Mouse (Mus musculus) liver, embryonic 11.5 days (tissue): ENCODE results near the gene Myog. TPM values are rescaled to one million over a fixed set of nuclear protein-coding genes. Genes with fewer than 3 reads are reported as not detected.

Experiments
- ATAC-seq: fragments of 200-750 bp; cut with Nextera tagmentation; replicated peaks from 2 replicates; pipeline ENCODE4 v1.8.0; 2017; ENCODE audit warnings: moderate number of reproducible peaks, mild to moderate bottlenecking, moderate TSS enrichment, moderate library complexity; ENCODE audit not compliant: low FRiP score
- DNase-seq: peaks from one replicate; pipeline ENCODE4 v3.0.0-alpha.2; 2017; ENCODE audit warnings: low spot score
- H3K27ac ChIP-seq: fragments of 300-500 bp; sonication (generic); 2 replicates; pipeline ENCODE4 v1.5.1; 2014; ENCODE audit warnings: mild to moderate bottlenecking, low read depth, low read length, control low read depth
- H3K27me3 ChIP-seq: fragments of 300-500 bp; sonication (generic); replicated peaks from 2 replicates; pipeline ENCODE4 v1.6.1; 2014; ENCODE audit warnings: low read length, mixed read lengths; ENCODE audit not compliant: control insufficient read depth, insufficient read depth
- H3K36me3 ChIP-seq: fragments of 300-500 bp; sonication (generic); 2 replicates; pipeline ENCODE4 v1.6.1; 2014; ENCODE audit warnings: mild to moderate bottlenecking, low read length, moderate library complexity, mixed read lengths; ENCODE audit not compliant: control insufficient read depth, insufficient read depth
- H3K4me1 ChIP-seq: fragments of 300-500 bp; sonication (generic); replicated peaks from 2 replicates; pipeline ENCODE4 v1.6.1; 2014; ENCODE audit warnings: low read length, mixed read lengths; ENCODE audit not compliant: control insufficient read depth, insufficient read depth
- H3K4me2 ChIP-seq: fragments of 300-500 bp; sonication (generic); 2 replicates; pipeline ENCODE4 v1.6.1; 2014; ENCODE audit warnings: mild to moderate bottlenecking, control low read depth, moderate library complexity
- H3K4me3 ChIP-seq: fragments of 300-500 bp; sonication (generic); 2 replicates; pipeline ENCODE4 v1.5.1; 2014; ENCODE audit warnings: low read depth, low read length, control low read depth
- H3K9ac ChIP-seq: fragments of 300-500 bp; sonication (generic); 2 replicates; pipeline ENCODE4 v1.6.1; 2014; ENCODE audit warnings: low read depth, low read length, control low read depth
- H3K9me3 ChIP-seq: fragments of 300-500 bp; sonication (generic); 2 replicates; pipeline ENCODE4 v1.6.1; 2016; ENCODE audit warnings: low read length, inconsistent platforms, mixed read lengths; ENCODE audit not compliant: control insufficient read depth
- WGBS: fragments of 180-500 bp; shearing (Covaris S2); extraction: QIAGEN DNeasy Blood & Tissue Kit; methylation state at CpG from one replicate; pipeline ENCODE4 v1.1.7; 2014; 5-methylcytosine and 5-hydroxymethylcytosine counted together
- polyA plus RNA-seq: library from polyadenylated mRNA; unstranded; fragments of >200 nt; fragmentation: Nextera tagmentation; extraction: Ambion mirVana; gene quantifications from 2 replicates; pipeline ENCODE4 v1.2.1, GENCODE M21; 2014

The Myog gene
- 4.5 and 5.2 TPM in 2 replicates for polyA plus RNA-seq

DNA sequence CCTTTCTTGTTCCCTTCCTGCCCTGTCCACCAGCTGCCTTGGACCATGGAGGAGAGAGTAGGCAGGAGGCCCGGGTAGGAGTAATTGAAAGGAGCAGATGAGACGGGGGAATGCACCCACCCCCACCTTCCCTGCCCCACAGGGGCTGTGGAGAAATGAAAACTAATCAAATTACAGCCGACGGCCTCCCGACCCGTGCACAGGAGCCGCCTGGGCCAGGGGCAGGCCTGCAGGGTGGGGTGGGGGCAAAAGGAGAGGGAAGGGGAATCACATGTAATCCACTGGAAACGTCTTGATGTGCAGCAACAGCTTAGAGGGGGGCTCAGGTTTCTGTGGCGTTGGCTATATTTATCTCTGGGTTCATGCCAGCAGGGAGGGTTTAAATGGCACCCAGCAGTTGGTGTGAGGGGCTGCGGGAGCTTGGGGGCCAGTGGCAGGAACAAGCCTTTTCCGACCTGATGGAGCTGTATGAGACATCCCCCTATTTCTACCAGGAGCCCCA is at the start of gene Myog:
Myog (plus strand) TSS at position 392 of the 502 bp plus-strand sequence.
- H3K4me1 ChIP-seq = no peaks in the 10 kb centered on the region
- H3K9ac ChIP-seq = no peak within 1 kb of the TSS
- H3K4me3 ChIP-seq = no peak within 1 kb of the TSS
- H3K27me3 ChIP-seq = no peaks in the 10 kb centered on the region
- no peaks in the 10 kb centered on the region for H3K36me3 ChIP-seq
- H3K27ac ChIP-seq = no peak within 1 kb of the TSS
- no peaks in the 10 kb centered on the region for H3K9me3 ChIP-seq
- 67% methylated on average over 11 of the region's 11 CpGs for WGBS
- H3K4me2 ChIP-seq = no peak within 1 kb of the TSS
- ATAC-seq (no peak), DNase-seq (no peak)

DNA sequence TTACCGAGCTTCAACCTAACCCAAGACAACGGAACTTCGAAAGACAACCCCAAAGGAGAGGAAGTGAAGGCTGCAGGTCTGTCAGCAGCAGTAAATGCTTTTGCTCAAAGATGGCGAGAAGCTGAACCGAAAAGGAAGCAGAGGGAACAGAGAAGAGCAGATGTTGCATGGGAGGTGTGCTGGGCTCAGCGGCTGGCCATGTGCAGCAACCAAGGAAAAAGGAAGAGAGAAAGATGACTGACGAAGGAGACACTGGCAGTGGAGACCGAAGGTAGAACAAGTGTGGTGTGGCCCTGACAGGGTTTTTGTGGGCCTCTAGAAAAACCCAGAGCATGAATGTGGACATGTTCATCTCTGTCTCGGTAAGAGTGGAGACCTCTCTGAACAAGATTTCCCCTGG is 49.1 kb upstream of the Myog start:
- H3K9ac ChIP-seq = no peak overlapping the region
- H3K4me3 ChIP-seq = no peak overlapping the region
- H3K4me1 ChIP-seq = no peaks in the 10 kb centered on the region
- no peaks in the 10 kb centered on the region for H3K9me3 ChIP-seq
- H3K27ac ChIP-seq = no peak overlapping the region
- ATAC-seq (no peak), DNase-seq (no peak)
- H3K4me2 ChIP-seq = no peak overlapping the region
- 56% methylated on average over 9 of the region's 9 CpGs for WGBS
- peaks cover 21% of the 10 kb centered on the region for H3K27me3 ChIP-seq
- no peaks in the 10 kb centered on the region for H3K36me3 ChIP-seq

DNA sequence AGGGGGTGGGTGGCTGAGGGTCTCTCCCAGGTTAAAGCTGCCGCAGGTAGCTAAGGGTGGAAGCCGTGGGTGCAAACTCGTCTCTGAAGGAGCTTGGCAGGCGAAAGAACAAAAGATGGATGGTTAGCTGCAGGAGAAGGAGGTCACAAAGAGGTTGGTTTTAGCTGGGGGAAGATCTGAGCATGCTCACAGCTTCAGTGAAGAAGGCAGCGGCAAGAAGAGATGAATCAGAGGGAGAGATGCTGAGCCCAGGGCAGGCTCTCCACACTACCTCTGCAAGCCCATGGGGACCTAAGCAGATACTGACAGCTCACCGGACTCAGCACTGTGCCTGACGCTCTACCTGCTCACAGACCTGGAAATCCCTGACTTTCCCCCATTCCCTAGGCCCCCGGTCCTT is 48.5 kb upstream of the Myog start:
- Histone ChIP-seq H3K4me3 (no peak overlapping the region), H3K4me1 (no peaks in the 10 kb centered on the region), H3K9ac (no peak overlapping the region), H3K27ac (no peak overlapping the region), H3K4me2 (no peak overlapping the region), H3K9me3 (no peaks in the 10 kb centered on the region), H3K27me3 (peaks cover 15% of the 10 kb centered on the region), H3K36me3 (no peaks in the 10 kb centered on the region)
- ATAC-seq = no peak
- DNase-seq = no peak
- 59% methylated on average over 8 of the region's 8 CpGs for WGBS

DNA sequence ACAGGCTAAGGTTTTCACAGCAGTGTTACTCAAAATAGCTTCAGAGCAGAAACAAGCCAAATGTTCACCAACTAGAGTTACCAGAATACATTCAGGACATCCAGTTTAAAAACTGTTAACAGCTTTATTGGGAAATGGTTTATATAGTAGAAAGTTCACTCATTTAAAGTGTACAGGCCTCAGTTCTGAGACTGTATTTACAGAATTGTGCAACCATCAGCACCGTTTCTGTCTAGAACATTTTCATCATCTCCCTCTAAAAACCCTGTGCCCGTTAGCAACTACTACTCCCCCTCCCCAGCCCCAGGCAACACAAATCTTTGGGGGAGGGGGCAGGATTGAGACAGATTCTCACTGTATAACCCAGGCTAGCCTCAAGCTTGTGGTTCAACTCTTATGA is 47.5 kb upstream of the Myog start:
- WGBS = 71% methylated on average over 2 of the region's 2 CpGs
- Histone ChIP-seq H3K4me1 (no peaks in the 10 kb centered on the region), H3K27ac (no peak overlapping the region), H3K9ac (no peak overlapping the region), H3K4me3 (no peak overlapping the region), H3K27me3 (peaks cover 5% of the 10 kb centered on the region; the same call in 1 of the 2 replicates), H3K4me2 (no peak overlapping the region), H3K36me3 (no peaks in the 10 kb centered on the region), H3K9me3 (no peaks in the 10 kb centered on the region)
- DNase-seq = no peak
- no peak for ATAC-seq

DNA sequence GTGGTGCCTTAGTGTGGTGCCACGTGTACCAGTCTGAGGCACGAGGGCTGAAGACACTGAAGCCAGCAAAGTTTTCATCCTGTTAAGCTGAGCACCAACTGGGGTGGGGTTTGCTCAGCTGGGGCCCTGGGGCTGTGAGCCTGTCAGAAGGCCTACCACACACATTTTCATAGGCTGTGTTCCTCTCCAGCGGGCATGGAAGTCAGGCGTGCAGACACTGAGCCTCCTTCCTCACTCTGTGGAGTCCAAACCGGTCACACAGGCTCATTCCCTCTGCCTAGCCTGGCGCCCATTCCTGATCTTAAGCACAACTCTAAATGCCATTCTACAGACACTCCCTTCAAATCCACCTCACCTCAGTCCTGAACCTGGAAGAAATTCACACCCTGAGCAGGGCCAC is 46.3 kb upstream of the Myog start:
- H3K4me1 ChIP-seq = no peaks in the 10 kb centered on the region
- WGBS = 71% methylated on average over 6 of the region's 6 CpGs
- no peaks in the 10 kb centered on the region for H3K9me3 ChIP-seq
- no peak overlapping the region for H3K4me2 ChIP-seq
- no peak for DNase-seq
- no peak overlapping the region for H3K27ac ChIP-seq
- H3K27me3 ChIP-seq = peaks cover 4% of the 10 kb centered on the region; the same call in 1 of the 2 replicates
- no peak overlapping the region for H3K9ac ChIP-seq
- ATAC-seq = no peak
- H3K4me3 ChIP-seq = no peak overlapping the region
- no peaks in the 10 kb centered on the region for H3K36me3 ChIP-seq

DNA sequence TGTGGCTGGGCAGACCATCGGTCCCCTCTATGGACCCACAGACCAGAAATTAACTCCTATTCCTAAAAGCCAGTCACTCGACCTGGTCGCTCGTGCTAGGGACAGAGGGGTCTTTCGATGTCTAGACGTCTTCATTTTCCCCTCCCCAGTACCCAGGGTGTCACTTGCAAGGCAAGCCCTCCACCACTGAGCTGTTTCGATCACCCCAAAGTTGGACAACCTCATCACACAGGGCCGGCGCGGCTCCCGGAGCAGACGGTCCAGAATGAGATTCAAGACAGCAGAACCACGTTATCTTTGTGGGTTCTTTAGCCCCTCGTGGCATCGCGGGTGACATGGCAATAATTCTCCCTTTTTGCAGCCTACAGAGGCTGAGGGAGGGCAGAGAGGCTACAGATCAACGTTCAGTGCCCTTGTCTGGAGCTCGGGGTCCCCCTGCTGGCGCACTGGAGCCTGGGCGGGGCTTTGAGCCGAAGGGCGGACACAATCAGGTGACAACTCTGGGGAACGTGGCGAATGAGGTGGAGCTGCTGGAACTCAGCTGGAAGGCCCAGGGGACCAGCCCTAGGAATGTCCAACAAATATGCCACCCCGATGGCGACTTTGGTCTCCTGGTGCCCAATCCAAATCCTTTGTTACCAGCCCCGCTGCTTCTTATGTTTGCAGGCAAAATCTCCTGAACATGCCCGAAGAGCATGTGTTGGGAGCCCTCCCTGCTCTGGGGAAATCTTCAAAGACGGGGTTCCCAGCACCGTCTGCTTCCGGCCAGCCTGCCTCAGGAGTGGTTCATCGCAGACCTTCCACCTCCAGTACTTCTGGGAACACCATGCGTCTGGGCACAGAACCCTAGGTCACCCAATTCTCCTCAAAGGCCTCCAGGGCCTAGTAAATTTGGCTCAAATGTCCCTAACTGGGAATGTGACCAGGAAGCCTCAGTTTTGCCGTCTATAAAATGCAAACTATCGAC is 45.6 kb upstream of the Myog start:
- WGBS = 22% methylated on average over 35 of the region's 35 CpGs
- H3K9ac ChIP-seq = no peak overlapping the region
- H3K4me1 ChIP-seq = no peaks in the 10 kb centered on the region
- no peaks in the 10 kb centered on the region for H3K9me3 ChIP-seq
- H3K27me3 ChIP-seq = peaks cover 4% of the 10 kb centered on the region; the same call in 1 of the 2 replicates
- H3K4me3 ChIP-seq = no peak overlapping the region
- DNase-seq (peak; percentile 82), ATAC-seq (peak; percentile 69)
- H3K36me3 ChIP-seq = no peaks in the 10 kb centered on the region
- H3K4me2 ChIP-seq = peak overlapping the region; percentile 19
- H3K27ac ChIP-seq = no peak overlapping the region

DNA sequence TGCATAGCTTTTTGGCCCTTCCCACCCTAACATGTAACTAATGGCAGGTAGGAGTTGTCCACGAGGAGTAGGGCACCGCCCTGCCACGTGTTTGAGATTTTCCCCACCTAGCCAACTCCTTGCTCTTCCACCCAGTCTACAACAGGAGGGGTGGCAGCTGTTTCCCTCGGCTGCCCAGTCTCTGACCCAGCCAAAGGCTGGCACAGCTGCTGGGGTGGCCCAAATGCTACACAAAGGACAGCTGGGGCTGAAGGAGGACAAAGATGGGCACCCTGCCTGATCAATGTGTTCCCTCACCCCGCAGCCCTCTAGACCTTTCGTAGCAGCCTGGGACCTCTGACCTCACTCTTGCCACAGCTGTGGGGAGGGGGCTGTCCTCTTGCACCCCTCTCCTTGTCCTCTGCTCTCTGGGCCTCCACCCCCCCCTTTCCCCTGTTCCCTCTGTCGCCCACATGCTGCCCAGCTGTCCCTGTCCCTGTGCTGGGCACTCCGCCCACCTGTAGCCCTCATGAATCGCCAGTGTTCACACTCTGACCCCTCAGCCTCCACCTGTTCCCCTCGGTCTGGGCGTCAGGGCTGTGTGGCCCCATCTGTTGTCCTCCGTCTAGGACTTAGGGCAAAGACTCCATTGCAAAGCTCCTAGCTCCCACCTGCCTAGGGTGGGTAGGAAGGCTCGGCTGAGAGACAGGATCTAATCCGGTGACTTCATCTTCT is 44.6 kb upstream of the Myog start:
- no peak overlapping the region for H3K4me2 ChIP-seq
- H3K4me3 ChIP-seq = no peak overlapping the region
- no peaks in the 10 kb centered on the region for H3K9me3 ChIP-seq
- no peaks in the 10 kb centered on the region for H3K36me3 ChIP-seq
- H3K9ac ChIP-seq = no peak overlapping the region
- ATAC-seq (no peak), DNase-seq (no peak)
- H3K27me3 ChIP-seq = no peaks in the 10 kb centered on the region; the same call in 1 of the 2 replicates
- H3K4me1 ChIP-seq = no peaks in the 10 kb centered on the region
- 75% methylated on average over 14 of the region's 14 CpGs for WGBS
- H3K27ac ChIP-seq = no peak overlapping the region

DNA sequence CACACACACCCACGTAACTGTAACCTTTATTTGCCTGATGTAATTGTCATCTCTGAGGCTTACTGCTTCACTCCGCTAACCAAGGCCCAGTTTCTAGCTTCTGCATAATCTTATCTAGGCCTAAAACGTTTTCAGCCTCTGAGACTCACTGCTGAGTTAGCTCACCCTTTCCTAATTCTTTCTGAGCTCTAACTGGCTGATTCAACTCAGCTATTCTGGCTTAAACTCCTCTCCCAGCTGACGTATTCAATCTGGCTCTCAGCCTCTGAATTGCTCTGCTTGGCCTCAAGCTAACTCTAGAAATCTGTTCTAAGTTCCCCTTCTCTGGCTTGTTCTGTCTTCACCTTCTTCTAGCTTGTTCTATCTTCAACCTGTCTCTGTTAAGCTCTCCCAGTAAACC is 43.2 kb upstream of the Myog start:
- ATAC-seq (no peak), DNase-seq (no peak)
- no peaks in the 10 kb centered on the region for H3K27me3 ChIP-seq
- no peaks in the 10 kb centered on the region for H3K36me3 ChIP-seq
- H3K9ac ChIP-seq = no peak overlapping the region
- H3K4me3 ChIP-seq = no peak overlapping the region
- H3K9me3 ChIP-seq = no peaks in the 10 kb centered on the region
- no peak overlapping the region for H3K27ac ChIP-seq
- no peak overlapping the region for H3K4me2 ChIP-seq
- WGBS = 52% methylated on average over 4 of the region's 4 CpGs
- no peaks in the 10 kb centered on the region for H3K4me1 ChIP-seq
